Mouse (Mus musculus): ENCODE data around the gene Plcd3. TPM values are rescaled to one million over a fixed set of nuclear protein-coding genes. Genes with fewer than 3 reads are reported as not detected.

The Plcd3 gene
- polyA plus RNA-seq, 1 experiment from 2014 or later: 1.5 TPM

DNA sequence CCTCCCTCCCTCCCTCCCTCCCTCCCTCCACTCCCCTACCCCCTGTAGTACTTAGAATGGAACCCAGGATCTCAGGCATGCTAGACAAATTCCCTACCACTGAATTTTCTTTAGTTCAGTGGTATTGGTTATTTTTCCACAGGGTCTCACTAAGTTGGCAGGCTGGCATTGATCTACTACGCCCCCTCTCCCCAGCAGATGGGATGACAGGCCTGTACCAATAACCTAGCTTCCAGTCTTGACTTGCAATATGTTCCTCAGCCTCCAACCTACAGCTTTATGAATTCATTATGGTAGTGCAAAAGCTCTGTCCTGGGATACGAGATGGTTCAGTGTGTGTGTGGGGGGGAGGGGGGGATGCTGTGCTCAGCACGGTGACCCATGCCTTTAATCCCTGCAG is 77.5 kb downstream of the Plcd3 start:
- WGBS: 87% methylated on average over 3 of the region's 3 CpGs
- Histone ChIP-seq H3K9me3 (no peaks in the 10 kb centered on the region), H3K9ac (no peak overlapping the region), H3K4me1 (replicated peaks) (peaks cover 11% of the 10 kb centered on the region), H3K27ac (no peak overlapping the region), H3K27me3 (no peaks in the 10 kb centered on the region), H3K4me3 (no peak overlapping the region), H3K36me3 (no peaks in the 10 kb centered on the region), H3K4me2 (no peak overlapping the region)
- no peak for ATAC-seq (ENCODE audit: low FRiP score)

DNA sequence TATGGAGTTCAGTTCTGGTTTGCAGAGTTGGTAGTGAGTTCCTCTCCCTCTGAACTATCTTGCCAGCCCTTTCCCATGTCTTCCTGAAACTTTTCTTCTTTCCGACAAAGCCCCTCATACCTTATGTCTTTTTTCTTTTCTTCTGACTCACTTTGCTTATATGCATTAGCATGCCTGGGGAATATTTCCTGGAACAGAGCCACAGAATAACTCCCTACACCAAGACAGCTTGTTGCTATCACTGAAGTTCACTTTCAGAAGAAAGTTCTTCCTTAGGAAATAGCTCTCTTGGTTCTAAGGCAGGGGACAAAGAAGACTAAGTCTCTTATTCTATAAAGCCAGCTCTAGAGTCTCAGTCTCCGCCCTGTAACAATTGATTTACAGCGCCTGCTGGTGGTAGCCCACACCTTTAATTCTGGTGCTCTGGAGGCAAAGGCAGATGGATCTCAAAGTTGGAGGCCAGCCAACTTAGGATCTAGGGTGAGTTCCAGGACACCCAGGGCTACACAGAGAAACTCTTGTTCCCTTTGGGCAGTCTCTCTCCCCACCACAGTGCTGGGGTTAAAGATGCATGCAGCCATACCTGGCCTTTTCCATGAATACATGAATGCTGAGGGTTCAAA is 80.6 kb downstream of the Plcd3 start:
- Histone ChIP-seq H3K4me2 (no peak overlapping the region), H3K27me3 (no peaks in the 10 kb centered on the region), H3K9me3 (no peaks in the 10 kb centered on the region), H3K36me3 (no peaks in the 10 kb centered on the region), H3K4me3 (no peak overlapping the region), H3K27ac (no peak overlapping the region), H3K4me1 (replicated peaks) (peaks cover 5% of the 10 kb centered on the region), H3K9ac (no peak overlapping the region)
- WGBS: 75% methylated on average over 3 of the region's 3 CpGs
- ATAC-seq (ENCODE audit: low FRiP score): no peak

Other genes with a start within 250 kb of the Plcd3 start
- gene Eftud2, start 220.7 kb downstream of the Plcd3 start, polyA plus RNA-seq (2015; fragmentation: Nextera tagmentation; extraction: Ambion mirVana): 149 and 151 TPM in 2 replicates
- gene Ccdc103, start 220.5 kb downstream of the Plcd3 start, polyA plus RNA-seq (2015; fragmentation: Nextera tagmentation; extraction: Ambion mirVana): 2.0 TPM in 2 replicates
- not detected in 2 replicates for gene Fam187a, start 216.5 kb downstream of the Plcd3 start, polyA plus RNA-seq (2015; fragmentation: Nextera tagmentation; extraction: Ambion mirVana)
- 0.12 and 0.18 TPM in 2 replicates for gene Gfap, start 200.7 kb downstream of the Plcd3 start, polyA plus RNA-seq (2015; fragmentation: Nextera tagmentation; extraction: Ambion mirVana)
- gene Kif18b, start 176.5 kb downstream of the Plcd3 start, polyA plus RNA-seq (2015; fragmentation: Nextera tagmentation; extraction: Ambion mirVana): 2.4 and 2.6 TPM in 2 replicates
- 5.2 and 5.7 TPM in 2 replicates for gene C1ql1, start 155.0 kb downstream of the Plcd3 start, polyA plus RNA-seq (2015; fragmentation: Nextera tagmentation; extraction: Ambion mirVana)
- gene Nmt1, start 73.5 kb downstream of the Plcd3 start, polyA plus RNA-seq (2015; fragmentation: Nextera tagmentation; extraction: Ambion mirVana): 37.8 and 44.5 TPM in 2 replicates
- gene Dcakd, start 73.3 kb downstream of the Plcd3 start, polyA plus RNA-seq (2015; fragmentation: Nextera tagmentation; extraction: Ambion mirVana): 164 and 165 TPM in 2 replicates
- 7.3 and 9.0 TPM in 2 replicates for gene Acbd4, start within 50 bp of the Plcd3 start, polyA plus RNA-seq (2015; fragmentation: Nextera tagmentation; extraction: Ambion mirVana)
- gene Hexim1, start 14.6 kb upstream of the Plcd3 start, polyA plus RNA-seq (2015; fragmentation: Nextera tagmentation; extraction: Ambion mirVana): 3.6 and 4.3 TPM in 2 replicates
- 21.3 and 22.3 TPM in 2 replicates for gene Hexim2, start 30.8 kb upstream of the Plcd3 start, polyA plus RNA-seq (2015; fragmentation: Nextera tagmentation; extraction: Ambion mirVana)
- gene Fmnl1, start 69.4 kb upstream of the Plcd3 start, polyA plus RNA-seq (2015; fragmentation: Nextera tagmentation; extraction: Ambion mirVana): 3.1 and 3.3 TPM in 2 replicates
- gene 1700023F06Rik, start 106.9 kb upstream of the Plcd3 start, polyA plus RNA-seq (2015; fragmentation: Nextera tagmentation; extraction: Ambion mirVana): 0.87 and 1.3 TPM in 2 replicates
- gene Spata32, start 116.8 kb upstream of the Plcd3 start, polyA plus RNA-seq (2015; fragmentation: Nextera tagmentation; extraction: Ambion mirVana): 0.40 and 0.58 TPM in 2 replicates
- 3.2 and 3.4 TPM in 2 replicates for gene Map3k14, start 165.8 kb upstream of the Plcd3 start, polyA plus RNA-seq (2015; fragmentation: Nextera tagmentation; extraction: Ambion mirVana)